Mouse (Mus musculus): ENCODE results near the gene Nsf.

DNA sequence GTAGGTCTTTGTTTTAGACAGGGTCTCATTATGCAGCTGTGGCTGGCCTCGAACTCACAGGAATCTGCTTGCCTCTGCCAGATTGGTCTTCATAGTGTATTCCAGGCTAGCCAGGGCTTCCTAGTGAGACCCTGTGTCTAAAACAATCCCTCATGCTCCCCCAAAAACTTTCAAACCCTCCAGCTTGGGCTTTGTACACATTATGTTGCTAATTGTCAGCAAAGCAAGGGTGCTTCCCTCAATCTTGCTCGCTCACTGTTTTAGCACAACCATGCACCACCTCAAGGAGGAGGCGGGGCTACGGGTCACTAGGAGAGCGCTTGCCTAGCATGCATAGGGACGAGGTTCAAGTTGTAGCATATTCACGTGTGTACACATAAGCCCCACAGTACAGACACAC is 125.0 kb downstream of the Nsf start:
- no peak for TF ChIP-seq GABPA (IDR thresholded peaks at IDR 0.05; ENCODE audit: low read depth, low read length)
- TF ChIP-seq CTCF (IDR thresholded peaks at IDR 0.05 in 2 of 3, conservative IDR thresholded peaks at IDR 0.05 in 1 of 3; ENCODE audit: control insufficient read depth in 1 of 3, insufficient read depth in 1 of 3, low read depth in 2 of 3, low read length in 3 of 3, poor library complexity in 1 of 3, severe bottlenecking in 1 of 3), result no peak
- no peak for TF ChIP-seq BHLHE40 (IDR thresholded peaks at IDR 0.05; ENCODE audit: borderline replicate concordance, low read depth, low read length)
